Mouse (Mus musculus) hindbrain, embryonic 16.5 days (tissue): ENCODE measurements around the gene Syt5. TPM values are rescaled to one million over a fixed set of nuclear protein-coding genes. Genes with fewer than 3 reads are reported as not detected.
A peak's percentile ranks its signal among the peaks of the same experiment; 100 is the strongest.

Experiments
- ATAC-seq: fragments of 200-750 bp; cut with Nextera tagmentation; 2 replicates; pipeline ENCODE4 v1.8.0; 2017; ENCODE audit warnings: moderate TSS enrichment, moderate library complexity
- H3K27ac ChIP-seq: fragments of 300-500 bp; sonication (generic); 2 replicates; pipeline ENCODE4 v1.5.1; 2014; ENCODE audit warnings: low read depth, mild to moderate bottlenecking, control low read depth, low read length, moderate library complexity
- H3K27me3 ChIP-seq: fragments of 300-500 bp; sonication (generic); replicated peaks from 2 replicates; pipeline ENCODE4 v1.6.1; 2014; ENCODE audit warnings: low read length; ENCODE audit not compliant: control insufficient read depth, insufficient read depth
- H3K36me3 ChIP-seq: fragments of 300-500 bp; sonication (generic); 2 replicates; pipeline ENCODE4 v1.6.1; 2014; ENCODE audit warnings: mild to moderate bottlenecking, low read length, moderate library complexity, mixed read lengths; ENCODE audit not compliant: control insufficient read depth, insufficient read depth
- H3K4me1 ChIP-seq: fragments of 300-500 bp; sonication (generic); 2 replicates; pipeline ENCODE4 v1.6.1; 2014; ENCODE audit warnings: low read depth, low read length; ENCODE audit not compliant: control insufficient read depth, insufficient read depth
- H3K4me2 ChIP-seq: fragments of 300-500 bp; sonication (generic); 2 replicates; pipeline ENCODE4 v1.6.1; 2014; ENCODE audit warnings: mild to moderate bottlenecking, low read length, control low read depth, moderate library complexity
- H3K4me3 ChIP-seq: fragments of 300-500 bp; sonication (generic); 2 replicates; pipeline ENCODE4 v1.5.1; 2014; ENCODE audit warnings: mild to moderate bottlenecking, low read length, control low read depth, moderate library complexity
- H3K9ac ChIP-seq: fragments of 300-500 bp; sonication (generic); 2 replicates; pipeline ENCODE4 v1.6.1; 2014; ENCODE audit warnings: low read depth, mild to moderate bottlenecking, control low read depth, low read length, moderate library complexity
- H3K9me3 ChIP-seq: fragments of 300-500 bp; sonication (generic); 2 replicates; pipeline ENCODE4 v1.6.1; 2014; ENCODE audit warnings: mild to moderate bottlenecking, low read length, moderate library complexity; ENCODE audit not compliant: control insufficient read depth
- WGBS: fragments of 180-500 bp; shearing (Covaris S2); extraction: QIAGEN DNeasy Blood & Tissue Kit; methylation state at CpG from one replicate; pipeline ENCODE4 v1.1.7; 2014; 5-methylcytosine and 5-hydroxymethylcytosine counted together
- polyA plus RNA-seq: library from polyadenylated mRNA; unstranded; fragments of >200 nt; fragmentation: Nextera tagmentation; extraction: Ambion mirVana; gene quantifications from 2 replicates; pipeline ENCODE4 v1.2.1, GENCODE M21; 2015

Gene Syt5
- polyA plus RNA-seq, 1 experiment from 2014 or later: 119 TPM

GRCm38 (mm10) chr7:4513829-4514712, 33.3 kb downstream of the Syt5 start:
- H3K9ac ChIP-seq: no peak overlapping the region
- ATAC-seq: no peak
- no peaks in the 10 kb centered on the region for H3K27me3 ChIP-seq
- no peak overlapping the region for H3K4me2 ChIP-seq
- no peaks in the 10 kb centered on the region for H3K9me3 ChIP-seq
- no peak overlapping the region for H3K4me3 ChIP-seq
- 57% methylated on average over 6 of the region's 6 CpGs for WGBS
- no peaks in the 10 kb centered on the region for H3K36me3 ChIP-seq
- no peak overlapping the region for H3K27ac ChIP-seq
- no peaks in the 10 kb centered on the region for H3K4me1 ChIP-seq

GRCm38 (mm10) chr7:4513236-4513635, 34.1 kb downstream of the Syt5 start:
- ATAC-seq: no peak
- H3K27me3 ChIP-seq: no peaks in the 10 kb centered on the region
- no peak overlapping the region for H3K9ac ChIP-seq
- no peaks in the 10 kb centered on the region for H3K9me3 ChIP-seq
- H3K36me3 ChIP-seq: no peaks in the 10 kb centered on the region
- no peak overlapping the region for H3K27ac ChIP-seq
- H3K4me1 ChIP-seq: no peaks in the 10 kb centered on the region
- no peak overlapping the region for H3K4me3 ChIP-seq
- no peak overlapping the region for H3K4me2 ChIP-seq
- WGBS: 37% methylated on average over 13 of the region's 13 CpGs

GRCm38 (mm10) chr7:4511489-4512224, 35.7 kb downstream of the Syt5 start:
- ATAC-seq: no peak
- Histone ChIP-seq H3K4me1 (no peaks in the 10 kb centered on the region), H3K4me2 (no peak overlapping the region), H3K9ac (no peak overlapping the region), H3K27me3 (no peaks in the 10 kb centered on the region), H3K9me3 (no peaks in the 10 kb centered on the region), H3K4me3 (no peak overlapping the region), H3K36me3 (no peaks in the 10 kb centered on the region), H3K27ac (no peak overlapping the region)
- 83% methylated on average over 8 of the region's 8 CpGs for WGBS

GRCm38 (mm10) chr7:4509863-4510608, 37.3 kb downstream of the Syt5 start:
- Histone ChIP-seq H3K36me3 (no peaks in the 10 kb centered on the region), H3K27me3 (no peaks in the 10 kb centered on the region), H3K9me3 (no peaks in the 10 kb centered on the region), H3K27ac (no peak overlapping the region), H3K4me1 (no peaks in the 10 kb centered on the region), H3K4me3 (no peak overlapping the region), H3K9ac (no peak overlapping the region), H3K4me2 (no peak overlapping the region)
- ATAC-seq: peak; percentile 69
- WGBS: 12% methylated on average over 24 of the region's 24 CpGs

- H3K36me3 ChIP-seq: no peaks in the 10 kb centered on the region
- H3K27me3 ChIP-seq: no peaks in the 10 kb centered on the region
- no peak for ATAC-seq
- no peaks in the 10 kb centered on the region for H3K4me1 ChIP-seq
- 91% methylated on average over 8 of the region's 8 CpGs for WGBS
- no peak overlapping the region for H3K27ac ChIP-seq
- no peak overlapping the region for H3K9ac ChIP-seq
- no peak overlapping the region for H3K4me2 ChIP-seq
- H3K9me3 ChIP-seq: no peaks in the 10 kb centered on the region
- no peak overlapping the region for H3K4me3 ChIP-seq
Observed at GRCm38 (mm10) chr7:4508739-4509116, 38.6 kb downstream of the Syt5 start.

GRCm38 (mm10) chr7:4508062-4508738, 39.1 kb downstream of the Syt5 start:
- Histone ChIP-seq H3K27ac (no peak overlapping the region), H3K9ac (no peak overlapping the region), H3K27me3 (no peaks in the 10 kb centered on the region), H3K9me3 (no peaks in the 10 kb centered on the region), H3K36me3 (no peaks in the 10 kb centered on the region), H3K4me3 (no peak overlapping the region), H3K4me2 (no peak overlapping the region), H3K4me1 (no peaks in the 10 kb centered on the region)
- WGBS: 73% methylated on average over 11 of the region's 32 CpGs
- ATAC-seq: no peak

- ATAC-seq: no peak
- Histone ChIP-seq H3K9ac (no peak overlapping the region), H3K4me1 (no peaks in the 10 kb centered on the region), H3K27ac (no peak overlapping the region), H3K4me3 (no peak overlapping the region), H3K4me2 (no peak overlapping the region), H3K27me3 (no peaks in the 10 kb centered on the region), H3K36me3 (no peaks in the 10 kb centered on the region), H3K9me3 (no peaks in the 10 kb centered on the region)
- 69% methylated on average over 4 of the region's 4 CpGs for WGBS
Observed at GRCm38 (mm10) chr7:4507220-4507619, 40.1 kb downstream of the Syt5 start.

- Histone ChIP-seq H3K9me3 (no peaks in the 10 kb centered on the region), H3K9ac (no peak overlapping the region), H3K36me3 (no peaks in the 10 kb centered on the region), H3K4me2 (no peak overlapping the region), H3K4me3 (no peak overlapping the region), H3K27ac (no peak overlapping the region), H3K27me3 (no peaks in the 10 kb centered on the region), H3K4me1 (peaks cover 8% of the 10 kb centered on the region)
- ATAC-seq: no peak
- WGBS: 57% methylated on average over 11 of the region's 11 CpGs
Observed at GRCm38 (mm10) chr7:4504646-4505435, 42.5 kb downstream of the Syt5 start.
